Mouse (Mus musculus) B cell, adult 2 months (primary cell): ENCODE measurements around the gene Armc8.

ENCODE experiments used
- DNase-seq, 2 experiments: peaks; one replicate each; pipeline ENCODE4 v3.0.0; 2022

Gene Armc8

DNA sequence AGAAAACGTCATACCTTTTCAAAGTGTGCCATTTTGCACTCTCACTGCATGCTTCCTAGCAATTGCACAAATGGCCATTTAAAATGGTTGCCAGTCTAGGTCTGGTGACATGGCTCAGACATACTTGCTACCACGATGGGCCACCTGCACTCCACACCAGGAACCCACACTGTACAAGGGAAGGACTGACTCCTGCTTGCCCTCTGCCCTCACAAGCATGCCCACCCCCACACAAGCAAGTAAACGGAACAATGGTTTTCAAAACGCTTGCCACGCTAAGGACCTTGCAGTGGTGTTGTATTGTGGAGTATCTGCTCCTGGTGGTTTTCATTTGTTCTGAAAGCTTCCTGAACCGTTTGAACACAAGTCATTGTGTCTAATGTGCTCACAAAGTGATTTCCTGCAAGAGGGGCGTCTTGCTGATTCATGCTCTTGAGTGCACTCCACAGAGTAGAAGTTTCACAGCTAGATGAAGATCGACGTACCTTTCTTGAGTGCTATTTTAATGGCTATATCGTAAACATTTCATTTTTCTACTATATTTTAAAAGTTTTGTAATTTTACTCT lies 76.0 kb downstream of the Armc8 start:
- DNase-seq, result no peak

DNA sequence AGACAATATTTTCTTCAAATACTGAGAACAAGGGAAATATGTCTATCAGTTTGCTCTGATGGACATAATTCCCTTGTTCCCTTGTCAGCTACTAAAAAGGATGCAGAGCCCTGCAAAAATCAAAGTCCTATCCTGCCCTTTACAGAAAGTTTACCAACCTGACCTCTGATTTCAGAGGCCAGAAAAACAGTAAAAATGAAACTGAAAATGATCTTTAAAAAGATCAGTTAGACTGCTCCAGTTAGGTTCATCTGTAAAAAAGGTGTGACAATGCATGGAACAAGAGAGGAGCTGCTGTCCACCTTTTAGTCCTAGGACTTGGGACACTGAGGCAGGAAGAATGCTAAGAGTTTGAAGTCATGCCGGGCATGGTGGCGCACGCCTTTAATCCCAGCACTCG lies 77.6 kb downstream of the Armc8 start:
- DNase-seq, result no peak

DNA sequence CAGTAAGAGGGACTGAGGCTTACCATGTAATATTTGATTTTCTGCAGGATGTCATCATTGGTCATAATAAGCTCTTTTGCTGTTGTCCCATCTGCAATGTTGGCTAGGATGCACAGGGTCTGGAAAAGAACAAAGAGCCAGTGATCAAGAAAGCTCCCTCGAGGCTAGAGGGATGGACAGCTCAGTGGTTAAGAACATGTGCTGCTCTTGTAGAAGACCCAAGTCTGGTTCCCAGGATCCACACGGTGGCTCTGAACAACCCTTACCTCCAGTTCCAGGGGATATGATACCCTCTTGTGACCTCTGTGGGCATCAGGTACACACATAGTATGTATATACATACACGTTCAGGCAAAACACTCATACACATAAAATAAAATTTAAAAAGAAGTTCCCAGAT lies 80.9 kb downstream of the Armc8 start:
- DNase-seq, result no peak

DNA sequence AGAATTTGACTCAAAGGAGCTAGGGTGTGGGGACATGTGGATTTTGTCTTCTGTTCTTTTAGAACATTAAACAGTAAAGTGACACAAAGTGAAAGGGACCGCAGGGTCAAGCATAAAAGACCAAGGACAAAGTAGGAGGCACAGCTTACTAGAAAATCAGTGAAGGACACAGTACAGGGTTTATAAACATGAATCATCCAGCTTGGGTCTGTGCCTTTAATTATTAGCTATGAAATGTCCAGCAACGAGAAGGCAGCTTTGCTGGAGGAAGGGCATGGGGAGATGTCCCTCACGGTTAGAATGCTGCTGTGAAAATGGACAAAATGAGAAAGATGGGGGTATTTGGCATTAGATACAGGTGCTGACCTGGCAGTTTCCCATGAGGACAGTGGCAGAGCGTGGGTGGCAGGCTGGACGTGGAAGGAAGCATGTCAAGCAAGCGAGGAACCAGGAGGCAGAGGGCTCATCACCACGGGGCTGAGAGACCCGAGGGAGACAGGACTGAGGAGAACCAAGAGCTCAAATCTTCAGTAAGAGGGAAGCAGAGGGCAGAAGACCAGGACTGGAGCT lies 81.5 kb downstream of the Armc8 start:
- DNase-seq, result no peak

DNA sequence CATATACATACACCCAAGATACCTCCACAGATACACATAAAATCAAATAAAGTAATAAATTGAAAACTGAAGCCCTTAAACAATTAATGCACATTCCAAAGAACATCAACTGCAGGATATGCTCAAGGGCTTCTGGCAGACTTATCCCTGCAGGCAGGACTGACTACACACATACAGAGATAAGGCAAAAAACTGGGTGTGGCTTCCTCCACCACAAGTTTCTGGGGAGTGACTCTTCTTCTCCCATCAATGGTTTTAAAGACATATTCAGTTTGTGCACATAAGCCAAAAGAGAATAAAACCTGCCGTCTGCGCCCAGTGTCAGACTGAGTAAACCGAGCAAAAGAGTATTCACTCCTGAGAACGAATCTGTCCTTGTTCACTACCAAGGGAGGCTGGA lies 83.6 kb downstream of the Armc8 start:
- no peak for DNase-seq

DNA sequence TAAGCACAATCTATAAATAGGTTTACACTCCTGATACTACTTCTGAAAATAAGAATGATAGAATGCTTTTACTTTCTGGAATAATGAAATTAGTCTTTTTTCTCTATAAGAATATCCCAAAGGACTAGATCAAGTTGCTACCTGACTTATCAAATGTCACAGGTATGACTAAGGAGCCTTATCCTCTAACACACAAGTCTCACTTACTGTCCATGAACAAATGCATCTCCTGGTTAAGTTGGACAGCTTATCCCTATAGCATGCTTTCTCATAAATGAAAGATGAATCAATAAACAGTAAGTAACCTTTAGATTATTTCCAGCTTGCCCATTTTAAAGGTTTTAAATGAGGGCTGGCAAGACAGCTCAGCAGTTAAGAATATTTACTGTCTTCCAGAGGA lies 84.1 kb downstream of the Armc8 start:
- no peak for DNase-seq

DNA sequence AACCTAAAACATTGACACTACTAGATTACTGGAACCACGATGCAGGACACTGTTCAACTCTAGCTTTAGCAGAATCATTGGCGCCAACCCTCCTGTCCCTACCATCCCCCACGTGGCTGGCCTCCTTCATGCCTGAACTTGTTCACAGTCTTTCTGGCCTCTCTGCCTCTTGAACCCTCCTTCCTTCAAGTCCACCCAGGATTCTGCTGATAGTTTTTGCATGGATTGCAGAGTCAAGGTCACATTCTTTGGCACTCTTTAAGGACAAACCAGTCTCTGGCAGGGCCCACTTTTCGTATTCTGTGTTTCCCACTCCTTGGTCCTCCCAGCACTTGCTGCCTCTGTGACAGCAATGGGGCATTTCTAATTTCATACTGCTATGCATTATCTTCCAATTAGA lies 85.5 kb downstream of the Armc8 start:
- DNase-seq, result no peak

DNA sequence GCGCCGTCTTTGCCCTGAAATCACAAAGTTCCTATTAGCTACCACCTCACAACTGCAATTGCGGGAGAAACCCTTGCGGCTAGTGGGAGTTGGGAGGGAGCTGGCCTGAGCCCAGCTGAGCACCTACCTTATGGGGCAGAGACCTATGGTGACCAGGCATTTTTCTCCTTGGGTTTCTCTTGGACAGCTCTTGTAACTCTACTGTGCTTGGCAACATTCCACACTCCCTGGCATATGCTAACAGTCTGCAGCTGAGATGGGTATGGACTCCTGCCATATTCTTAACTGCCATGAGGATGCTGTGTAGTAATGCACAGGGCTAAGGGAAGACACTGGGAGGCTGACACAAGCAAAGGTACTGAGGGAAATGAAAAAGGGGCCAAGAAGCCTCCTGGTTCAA lies 87.9 kb downstream of the Armc8 start:
- DNase-seq, result no peak

DNA sequence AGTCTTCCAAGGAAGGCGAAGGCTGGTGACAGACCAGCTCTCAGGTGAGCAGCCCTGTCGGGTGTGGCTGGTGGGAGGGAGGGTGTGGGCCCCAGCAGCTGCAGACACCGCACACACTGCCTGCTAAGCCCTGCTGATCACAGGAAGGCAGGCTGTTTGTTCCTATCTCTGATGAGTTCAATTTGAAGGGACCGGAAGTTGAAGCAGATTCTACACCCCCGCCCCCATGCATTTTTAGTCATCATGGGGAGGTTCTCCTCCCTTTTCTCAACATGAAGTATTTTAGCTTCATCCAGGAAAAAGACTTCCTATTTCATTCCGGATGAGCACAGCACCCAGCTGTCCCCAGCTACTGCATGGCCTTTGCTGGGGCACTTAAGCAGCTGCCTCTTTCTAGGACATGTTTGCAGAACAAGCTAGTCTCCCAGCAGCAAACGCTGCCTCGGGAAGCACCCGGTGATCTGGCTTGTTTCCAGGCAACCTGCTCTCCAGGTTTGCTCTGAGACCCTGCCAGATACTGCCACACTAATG lies 89.5 kb downstream of the Armc8 start:
- no peak for DNase-seq

DNA sequence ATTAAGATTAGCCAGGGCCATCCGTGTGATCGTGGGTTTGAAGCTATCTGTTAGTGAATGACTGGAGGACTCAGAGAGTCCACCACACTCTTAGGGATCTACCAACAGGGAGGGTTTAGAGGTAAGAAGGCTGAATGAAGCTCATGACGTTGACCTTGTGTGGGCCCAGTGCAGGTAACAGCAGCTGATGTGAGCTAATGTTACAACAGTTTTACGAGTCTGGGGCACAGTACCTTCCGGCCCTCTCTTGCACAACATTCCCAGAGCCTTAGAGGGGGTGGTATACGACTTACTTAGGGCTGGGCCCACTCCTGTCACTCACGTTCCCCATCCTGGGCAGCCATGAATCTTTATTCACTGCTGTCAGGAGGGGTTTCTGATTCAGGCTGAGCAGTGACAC lies 97.4 kb downstream of the Armc8 start:
- DNase-seq, result no peak

DNA sequence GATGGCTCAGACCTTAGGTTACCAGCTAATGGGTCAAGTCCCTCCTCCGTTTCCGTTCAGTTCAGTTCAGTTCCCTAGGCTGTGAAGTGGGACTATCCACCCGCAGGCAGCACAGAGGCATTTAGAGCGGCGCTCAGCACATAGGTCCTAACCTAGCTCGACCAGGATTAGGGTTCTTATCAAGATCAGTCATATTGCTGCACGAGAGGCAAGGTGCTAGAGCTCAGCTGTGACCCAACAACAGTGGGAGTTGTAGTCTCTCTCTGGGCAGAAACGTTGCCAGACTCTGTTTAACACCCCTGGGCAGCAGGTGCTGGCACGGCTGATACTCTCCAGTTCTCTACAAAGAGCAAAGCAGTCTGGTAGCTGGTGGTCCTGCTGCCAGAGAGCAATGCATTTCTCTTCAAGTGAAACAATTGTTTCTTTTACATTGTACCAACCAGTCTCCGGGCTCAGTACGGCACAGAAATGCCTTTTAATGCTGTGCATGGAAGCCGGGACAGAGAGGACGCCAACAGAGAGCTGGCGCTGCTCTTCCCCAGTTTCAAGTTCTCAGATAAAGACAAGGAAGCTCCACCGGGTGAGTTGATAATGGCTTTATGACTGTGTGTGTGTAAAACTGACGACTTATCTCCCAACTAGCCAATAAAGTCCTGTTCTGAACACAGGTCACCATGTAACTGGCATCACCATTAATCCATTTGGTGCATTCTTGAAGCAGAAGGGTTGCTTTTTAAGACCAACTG lies 98.2 kb downstream of the Armc8 start:
- DNase-seq, result no peak

DNA sequence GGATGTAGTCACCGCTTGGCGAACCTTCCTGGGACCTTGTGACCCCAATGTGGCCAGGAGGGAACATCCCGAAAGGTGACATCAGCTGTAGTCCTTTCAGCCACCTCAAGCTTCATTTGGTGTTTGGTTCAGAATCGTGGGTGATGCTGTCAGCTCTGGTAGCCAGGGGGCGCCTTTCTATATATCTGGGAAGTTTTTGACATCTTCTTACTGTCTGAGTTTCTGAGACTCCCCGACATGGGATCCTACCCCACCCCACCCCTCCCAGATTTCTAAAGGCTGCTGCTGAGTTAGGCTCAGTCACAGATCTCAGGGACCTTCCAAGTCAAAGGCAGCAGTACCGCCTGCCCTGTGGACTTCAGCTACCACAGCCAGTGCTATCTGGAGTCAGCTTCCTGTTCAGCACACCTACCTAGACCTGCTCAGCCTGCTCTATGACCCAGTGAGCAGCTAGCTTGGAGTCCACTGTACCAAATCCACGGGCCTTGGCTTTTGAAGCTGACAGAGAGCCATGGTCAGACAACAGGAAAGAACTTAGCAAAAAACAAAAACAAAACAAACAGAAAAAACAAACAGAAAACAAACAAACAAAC lies 98.9 kb downstream of the Armc8 start:
- DNase-seq, result peak; percentile 14 to 24

DNA sequence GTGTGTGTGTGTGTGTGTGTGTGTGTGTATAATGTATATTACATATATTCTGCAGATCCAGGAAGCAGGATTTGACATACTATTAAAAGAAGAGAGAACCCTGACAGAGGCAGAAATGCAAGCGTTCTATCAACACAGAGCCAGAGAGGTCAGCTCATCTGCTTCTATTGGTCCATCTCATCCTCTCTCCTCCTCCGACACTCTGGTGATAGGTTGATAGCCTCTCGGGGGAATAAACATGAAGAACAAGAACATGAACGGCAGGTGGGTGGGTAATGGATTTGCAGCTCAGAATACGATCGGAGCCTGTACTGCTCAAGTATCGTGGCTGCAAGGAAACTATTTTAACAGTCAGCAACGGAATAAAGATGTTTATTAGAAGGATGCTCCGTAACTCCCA lies 100.1 kb downstream of the Armc8 start:
- DNase-seq, result no peak

DNA sequence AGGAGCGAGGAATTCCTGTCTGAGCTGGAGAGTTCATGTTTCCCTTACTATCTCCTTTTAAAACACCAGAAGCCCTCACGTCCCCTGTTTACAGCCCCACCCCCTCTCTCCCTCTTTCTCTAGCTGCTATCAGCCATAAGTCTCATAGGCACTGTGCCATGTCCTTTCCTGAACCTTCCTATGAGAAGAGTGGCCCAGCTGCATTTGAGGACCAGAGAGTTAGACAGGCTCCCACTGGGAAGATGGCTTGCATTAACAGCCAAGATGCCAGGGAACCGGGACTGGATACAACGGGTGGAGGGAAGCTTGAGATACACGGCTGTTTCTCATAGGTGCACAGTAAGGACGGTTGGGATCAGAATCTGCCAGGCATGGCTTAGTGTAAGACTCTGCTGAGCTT lies 103.8 kb downstream of the Armc8 start:
- DNase-seq, result no peak

DNA sequence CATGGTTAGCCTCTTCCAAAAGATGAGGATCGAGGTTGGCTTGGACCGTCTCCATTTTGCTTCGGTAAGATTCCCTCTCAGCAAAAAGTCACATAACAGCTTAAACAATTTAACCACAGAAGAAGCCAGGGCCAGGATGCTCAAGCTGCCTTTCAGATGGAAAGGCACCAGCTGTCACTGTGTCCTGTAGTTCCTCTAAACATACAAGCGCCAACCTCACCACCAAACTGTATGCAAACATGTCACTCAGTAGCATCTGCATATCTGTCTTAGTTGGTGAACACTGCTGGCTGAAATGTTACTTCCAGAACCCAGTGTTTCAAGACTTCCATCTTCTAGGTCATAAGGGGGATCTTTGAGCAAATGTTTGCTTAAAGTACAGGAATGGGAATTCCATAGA lies 109.0 kb downstream of the Armc8 start:
- no peak for DNase-seq

DNA sequence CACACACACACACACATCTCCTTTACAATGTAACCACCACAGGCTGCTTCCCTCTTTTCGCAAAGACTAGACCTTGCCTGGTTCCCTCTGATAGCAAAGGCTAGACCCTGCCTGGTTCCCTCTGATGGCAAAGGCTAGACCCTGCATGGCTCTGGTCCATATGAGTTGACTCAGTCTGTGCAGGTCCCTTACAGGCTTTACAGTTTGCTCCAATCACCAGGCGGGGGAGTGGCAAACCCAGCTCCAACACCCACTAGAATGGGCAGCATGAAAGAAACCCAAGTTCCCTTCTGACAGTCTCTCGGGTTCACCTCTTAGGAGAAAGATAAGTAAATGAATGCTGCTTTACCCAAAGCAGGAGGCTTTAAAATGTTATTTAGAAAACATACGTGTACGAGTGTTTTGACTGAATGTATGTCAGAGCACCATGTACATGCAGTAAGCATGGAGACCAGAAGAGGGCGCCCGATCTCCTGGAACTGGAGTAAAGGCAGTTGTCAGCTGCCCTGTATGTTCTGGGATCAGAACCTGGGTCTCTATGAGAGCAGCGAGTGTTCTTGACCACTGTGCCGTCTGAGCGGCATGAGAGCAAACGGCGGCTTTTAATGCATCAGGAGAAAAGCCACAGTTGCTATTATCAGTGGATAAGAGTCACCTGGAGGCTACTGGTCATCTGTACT lies 110.0 kb downstream of the Armc8 start:
- peak; percentile 60 to 67 for DNase-seq

DNA sequence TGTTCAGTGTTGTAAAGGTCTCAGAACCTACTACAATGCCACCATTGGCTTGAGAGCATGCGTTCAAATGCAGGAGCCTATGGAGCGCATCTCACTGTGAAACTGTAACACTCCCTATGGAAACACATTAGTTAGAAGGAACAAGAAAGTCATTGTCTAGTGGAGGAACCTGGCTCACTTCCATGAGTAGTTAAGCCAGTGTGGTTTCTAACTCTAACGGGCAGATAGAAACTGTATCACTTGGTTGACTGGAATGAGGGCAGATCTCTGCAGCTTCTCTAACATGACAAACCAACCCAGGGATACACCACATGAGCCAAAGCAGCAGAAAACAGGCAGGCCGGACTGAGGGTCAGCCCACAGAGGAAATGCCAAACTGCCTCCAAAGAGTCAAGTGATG lies 114.5 kb downstream of the Armc8 start:
- no peak for DNase-seq

DNA sequence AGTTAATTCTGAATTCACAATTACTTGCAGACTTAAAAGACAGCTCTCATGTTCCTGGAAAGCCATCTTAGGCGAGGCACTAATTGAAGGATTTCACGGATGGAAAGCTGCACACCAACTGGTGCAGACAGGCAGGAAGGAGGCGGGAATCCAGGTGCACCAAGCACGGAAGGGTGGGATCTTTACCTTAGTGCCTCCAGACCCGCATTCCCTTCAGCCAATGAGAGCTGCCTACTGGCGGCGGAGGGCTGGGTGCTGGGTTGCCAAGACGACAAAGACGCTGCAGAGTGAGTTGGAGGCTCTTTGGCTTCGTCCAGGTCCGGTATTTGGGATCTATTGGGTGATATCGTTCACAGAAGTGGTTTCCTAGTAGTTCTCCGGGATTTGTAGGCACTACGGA lies 117.5 kb downstream of the Armc8 start, which contains the start of gene Nme9:
Gene Nme9 (plus strand): TSS at position 315 of the 400 bp plus-strand sequence.
- DNase-seq, result no peak

DNA sequence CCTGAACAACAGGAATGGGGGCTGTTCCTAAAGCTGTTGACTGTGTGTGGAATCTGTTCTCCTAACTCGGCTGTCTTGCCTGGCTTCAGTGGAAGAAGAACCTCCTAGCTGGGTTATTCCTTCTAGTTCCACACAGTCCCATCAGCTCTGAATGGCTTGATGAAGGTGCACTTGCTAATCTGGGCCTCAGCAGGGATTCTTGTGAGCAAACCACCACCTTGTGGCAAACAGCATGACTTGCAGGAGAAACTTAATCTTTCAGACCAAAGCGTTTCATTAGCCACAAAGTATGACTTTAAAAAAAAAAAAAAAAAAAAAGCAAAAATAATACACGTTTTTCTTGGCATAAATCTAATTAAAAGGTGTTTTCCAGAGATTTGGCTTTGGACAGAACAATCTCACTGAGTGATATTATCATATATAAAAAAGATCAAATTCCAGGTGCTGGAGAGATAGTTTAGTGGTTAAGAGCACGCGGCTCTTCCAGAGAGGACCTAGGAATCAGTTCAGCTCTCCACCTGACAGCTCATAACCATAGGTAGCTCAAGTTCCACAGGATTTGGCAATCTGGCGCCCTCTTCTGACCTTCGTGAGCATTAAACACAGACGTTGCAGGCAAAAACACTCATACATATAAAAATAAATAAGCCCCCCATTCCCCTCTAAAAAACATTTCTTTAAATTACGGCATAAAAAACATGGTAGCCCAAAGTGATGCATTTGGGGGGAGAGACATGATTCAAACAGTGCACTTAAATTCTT lies 118.6 kb downstream of the Armc8 start:
- DNase-seq, result peak in 1 of 2 experiments; percentile 14

DNA sequence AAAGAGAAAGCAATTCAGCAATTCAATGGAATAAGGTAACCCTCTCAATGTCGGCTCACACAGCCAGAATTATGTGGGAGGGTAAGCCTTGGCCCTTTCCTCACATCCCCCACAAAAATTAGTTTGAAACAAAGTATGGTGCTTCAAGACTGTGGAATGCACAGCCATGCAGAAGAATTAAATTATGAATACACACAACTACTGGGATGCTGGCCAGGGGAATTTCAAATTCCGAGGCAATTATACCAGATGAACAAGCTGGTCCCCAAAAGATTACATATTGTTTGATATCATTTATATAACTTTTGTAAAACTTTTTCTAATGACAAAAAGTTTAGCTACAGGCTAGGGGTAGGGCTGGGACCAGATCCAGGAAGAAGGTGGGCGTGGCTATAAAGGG lies 121.4 kb downstream of the Armc8 start:
- no peak for DNase-seq

DNA sequence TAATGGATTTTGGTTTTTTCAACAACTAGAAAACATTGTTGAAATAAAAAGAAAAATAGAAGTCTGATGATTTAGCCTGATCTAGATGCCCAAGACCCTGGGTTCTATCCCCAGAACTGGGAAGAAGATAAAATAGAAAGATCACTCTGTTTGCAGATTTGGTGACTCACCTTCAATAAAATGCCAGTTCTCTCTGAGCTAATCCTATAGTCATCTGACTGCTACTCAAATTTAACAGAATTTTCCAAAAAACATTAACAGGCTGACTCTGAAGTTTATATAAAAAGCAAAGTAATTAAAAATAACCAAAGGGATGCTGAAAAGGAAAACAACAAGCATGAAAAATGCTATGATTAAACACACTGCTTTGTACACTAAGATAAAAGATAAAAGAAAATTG lies 122.4 kb downstream of the Armc8 start:
- DNase-seq, result no peak

DNA sequence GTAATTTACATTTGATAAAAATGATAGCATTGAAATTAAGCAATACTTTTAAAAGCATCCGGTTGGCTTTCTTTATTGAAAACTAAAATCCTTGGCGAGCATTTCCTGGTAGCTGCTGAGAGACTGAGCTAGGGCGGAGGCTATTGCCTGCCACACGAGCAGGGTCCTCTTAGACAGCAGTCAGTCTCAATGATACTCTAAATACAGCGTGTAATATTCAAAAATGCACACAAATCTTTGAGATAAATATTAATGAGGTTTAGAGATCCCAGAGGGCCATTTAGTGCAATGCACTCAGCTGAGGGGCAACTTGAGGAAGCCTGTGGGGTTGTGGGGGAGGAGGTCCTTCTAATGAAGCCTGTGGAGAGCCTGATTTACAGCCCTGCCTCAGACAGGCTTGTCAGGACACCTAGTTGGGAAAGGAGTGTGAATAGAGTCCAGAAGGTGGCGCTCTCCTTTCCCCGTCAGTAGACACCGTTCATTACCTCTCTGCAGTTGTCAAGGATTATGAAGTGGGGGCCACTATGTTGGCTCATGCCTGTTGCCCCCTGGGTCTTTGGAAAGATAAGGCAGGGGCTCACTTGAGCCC lies 124.0 kb downstream of the Armc8 start:
- DNase-seq, result no peak
